In genomic region chr16:17639081-17639480, GRCm38 (mm10) we compare ENCODE assay signal across 14 mouse cellular contexts. TPM values are rescaled to one million over a fixed set of nuclear protein-coding genes. Genes with fewer than 3 reads are reported as not detected.
"Had no signal": no experiment of that assay in that cellular context is flagged by ENCODE, and none has a peak within 500 bp of the region (broad histone marks: within the 10 kb centered on the region; RNA-seq: fewer than 3 reads in every experiment).

No protein-coding gene starts in this region.

- H3K4me2 ChIP-seq: limb, embryonic 12.5 days; lung, embryonic 15.5 days; midbrain, embryonic 13.5 days; neural tube, embryonic 15.5 days had no signal

- ATAC-seq: midbrain, embryonic 13.5 days had no signal

- H3K4me1 ChIP-seq: limb, embryonic 12.5 days; lung, embryonic 15.5 days; midbrain, embryonic 13.5 days; neural tube, embryonic 15.5 days had no signal

- H3K9ac ChIP-seq: limb, embryonic 12.5 days; lung, embryonic 15.5 days; midbrain, embryonic 13.5 days; neural tube, embryonic 15.5 days had no signal

- H3K4me3 ChIP-seq: limb, embryonic 12.5 days; lung, embryonic 15.5 days; midbrain, embryonic 13.5 days; myocyte; neural tube, embryonic 15.5 days had no signal

- H3K27me3 ChIP-seq: limb, embryonic 12.5 days; lung, embryonic 15.5 days; midbrain, embryonic 13.5 days; neural tube, embryonic 15.5 days had no signal

- H3K9me3 ChIP-seq: limb, embryonic 12.5 days; lung, embryonic 15.5 days; midbrain, embryonic 13.5 days; neural tube, embryonic 15.5 days had no signal

- DNase-seq: kidney, adult 2 months; kidney, postnatal 25 days; layer of hippocampus, adult 9-11 months; lung, postnatal 14 days; right cerebral cortex, adult 18-20 months; right cerebral cortex, postnatal 25 days; thymus, postnatal 36 days had no signal

- H3K27ac ChIP-seq: limb, embryonic 12.5 days; lung, embryonic 15.5 days; macrophage; midbrain, embryonic 13.5 days; neural tube, embryonic 15.5 days had no signal

RNA-seq across cellular contexts. Expression of gene Ccdc74a, which starts 7.2 kb away (rescaled TPM):
- total RNA-seq: liver, adult 2 months had no signal
- polyA plus RNA-seq: liver, adult 2 months had no signal
